Mouse (Mus musculus): Measurements from ENCODE around the gene Zp3. TPM values are rescaled to one million over a fixed set of nuclear protein-coding genes. Genes with fewer than 3 reads are reported as not detected.

The Zp3 gene
- polyA plus RNA-seq, 2 experiments, result not detected

- H3K9ac ChIP-seq (replicated peaks), result peak within 1 kb of the TSS; percentile 74
- TF ChIP-seq CTCF (IDR thresholded peaks at IDR 0.05; ENCODE audit: low read depth), result peak; percentile 79
- no peak for TF ChIP-seq EP300 (IDR thresholded peaks at IDR 0.05; ENCODE audit: low read depth)
- peak within 1 kb of the TSS; percentile 70 for H3K4me2 ChIP-seq (ENCODE audit: low read depth)
- no peaks in the 10 kb centered on the region for H3K9me3 ChIP-seq (ENCODE audit: control insufficient read depth, low read length)
- peaks cover 7 to 9% of the 10 kb centered on the region in 2 experiments for H3K4me1 ChIP-seq (replicated peaks; ENCODE audit: control insufficient read depth in 2 of 2, insufficient read depth in 2 of 2, low read length in 1 of 2)
- ATAC-seq (ENCODE audit: insufficient read depth), result peak; percentile 92
- H3K27me3 ChIP-seq (ENCODE audit: control insufficient read depth, insufficient read depth, low read length), result no peaks in the 10 kb centered on the region
- H3K27ac ChIP-seq, result peak within 1 kb of the TSS; percentile 92
- peak within 1 kb of the TSS; percentile 85 to 96 for H3K4me3 ChIP-seq (ENCODE audit: insufficient read depth in 1 of 2, low read depth in 2 of 2, low read length in 2 of 2)
- peaks cover 28% of the 10 kb centered on the region for H3K36me3 ChIP-seq (replicated peaks; ENCODE audit: control insufficient read depth, insufficient read depth, low read depth)
- WGBS (ENCODE audit: insufficient replicate concordance), result under 1% methylated on average over 46 of the region's 48 CpGs
- DNase-seq (ENCODE audit: low read depth in 3 of 3, low spot score in 3 of 3), result peak; percentile 85 to 88 (median 87)
Measured at GRCm38 (mm10) chr5:135934481-135935175, 45.3 kb upstream of the Zp3 start, which contains the start of gene Ywhag. TSS of gene Ywhag (minus strand) at chr5:135934616.

- no peak for TF ChIP-seq EP300 (IDR thresholded peaks at IDR 0.05; ENCODE audit: low read depth)
- no peak for TF ChIP-seq CTCF (IDR thresholded peaks at IDR 0.05; ENCODE audit: low read depth)
- Histone ChIP-seq H3K27me3 (ENCODE audit: control insufficient read depth, insufficient read depth, low read length) (no peaks in the 10 kb centered on the region), H3K4me2 (ENCODE audit: low read depth) (peak overlapping the region; percentile 70), H3K9ac (replicated peaks) (peak overlapping the region; percentile 74), H3K9me3 (ENCODE audit: control insufficient read depth, low read length) (no peaks in the 10 kb centered on the region), H3K4me1 (replicated peaks; ENCODE audit: control insufficient read depth in 2 of 2, insufficient read depth in 2 of 2, low read length in 1 of 2) (peaks cover 7 to 9% of the 10 kb centered on the region in 2 experiments), H3K4me3 (ENCODE audit: insufficient read depth in 1 of 2, low read depth in 2 of 2, low read length in 2 of 2) (peak overlapping the region; percentile 85 to 96), H3K36me3 (replicated peaks; ENCODE audit: control insufficient read depth, insufficient read depth, low read depth) (peaks cover 23% of the 10 kb centered on the region), H3K27ac (peak overlapping the region; percentile 92)
- ATAC-seq (ENCODE audit: insufficient read depth) (peak; percentile 17), DNase-seq (ENCODE audit: low read depth in 3 of 3, low spot score in 3 of 3) (peak in 1 of 3 experiments; percentile 31)
- 50% methylated on average over 7 of the region's 7 CpGs for WGBS (ENCODE audit: insufficient replicate concordance)
Measured at GRCm38 (mm10) chr5:135935176-135935523, 44.7 kb upstream of the Zp3 start.

GRCm38 (mm10) chr5:135935641-135936190 is 44.2 kb upstream of the Zp3 start:
- no peak overlapping the region; the same call in 1 of the 2 replicates for H3K27ac ChIP-seq
- H3K9me3 ChIP-seq (ENCODE audit: control insufficient read depth, low read length), result no peaks in the 10 kb centered on the region
- no peak overlapping the region for H3K4me3 ChIP-seq (ENCODE audit: insufficient read depth in 1 of 2, low read depth in 2 of 2, low read length in 2 of 2)
- DNase-seq (ENCODE audit: low read depth in 3 of 3, low spot score in 3 of 3), result no peak
- H3K27me3 ChIP-seq (ENCODE audit: control insufficient read depth, insufficient read depth, low read length), result no peaks in the 10 kb centered on the region
- H3K4me1 ChIP-seq (replicated peaks; ENCODE audit: control insufficient read depth in 2 of 2, insufficient read depth in 2 of 2, low read length in 1 of 2), result peaks cover 7 to 9% of the 10 kb centered on the region in 2 experiments
- no peak for TF ChIP-seq CTCF (IDR thresholded peaks at IDR 0.05; ENCODE audit: low read depth)
- TF ChIP-seq EP300 (IDR thresholded peaks at IDR 0.05; ENCODE audit: low read depth), result no peak
- ATAC-seq (ENCODE audit: insufficient read depth), result no peak
- H3K4me2 ChIP-seq (ENCODE audit: low read depth), result peak overlapping the region; percentile 70
- peaks cover 17% of the 10 kb centered on the region for H3K36me3 ChIP-seq (replicated peaks; ENCODE audit: control insufficient read depth, insufficient read depth, low read depth)
- no peak overlapping the region; the same call in 1 of the 2 replicates for H3K9ac ChIP-seq (replicated peaks)
- WGBS (ENCODE audit: insufficient replicate concordance), result 67% methylated on average over 6 of the region's 6 CpGs

GRCm38 (mm10) chr5:135940587-135940986 is 39.3 kb upstream of the Zp3 start:
- no peak overlapping the region for H3K4me3 ChIP-seq (ENCODE audit: insufficient read depth in 1 of 2, low read depth in 2 of 2, low read length in 2 of 2)
- no peak overlapping the region for H3K4me2 ChIP-seq (ENCODE audit: low read depth)
- H3K9me3 ChIP-seq (ENCODE audit: control insufficient read depth, low read length), result no peaks in the 10 kb centered on the region
- TF ChIP-seq EP300 (IDR thresholded peaks at IDR 0.05; ENCODE audit: low read depth), result no peak
- TF ChIP-seq CTCF (IDR thresholded peaks at IDR 0.05; ENCODE audit: low read depth), result no peak
- peaks cover 0 to 2% of the 10 kb centered on the region in 2 experiments; a peak in 1 of 4 replicates for H3K4me1 ChIP-seq (replicated peaks; ENCODE audit: control insufficient read depth in 2 of 2, insufficient read depth in 2 of 2, low read length in 1 of 2)
- H3K36me3 ChIP-seq (replicated peaks; ENCODE audit: control insufficient read depth, insufficient read depth, low read depth), result no peaks in the 10 kb centered on the region
- ATAC-seq (ENCODE audit: insufficient read depth) (no peak), DNase-seq (ENCODE audit: low read depth in 3 of 3, low spot score in 3 of 3) (no peak)
- no peak overlapping the region for H3K27ac ChIP-seq
- no peak overlapping the region for H3K9ac ChIP-seq (replicated peaks)
- 58% methylated on average over 5 of the region's 5 CpGs for WGBS (ENCODE audit: insufficient replicate concordance)
- no peaks in the 10 kb centered on the region for H3K27me3 ChIP-seq (ENCODE audit: control insufficient read depth, insufficient read depth, low read length)

GRCm38 (mm10) chr5:135942710-135943109 is 37.2 kb upstream of the Zp3 start:
- ATAC-seq (ENCODE audit: insufficient read depth) (no peak), DNase-seq (ENCODE audit: low read depth in 3 of 3, low spot score in 3 of 3) (no peak)
- Histone ChIP-seq H3K36me3 (replicated peaks; ENCODE audit: control insufficient read depth, insufficient read depth, low read depth) (no peaks in the 10 kb centered on the region), H3K27me3 (ENCODE audit: control insufficient read depth, insufficient read depth, low read length) (no peaks in the 10 kb centered on the region), H3K9ac (replicated peaks) (no peak overlapping the region), H3K4me2 (ENCODE audit: low read depth) (no peak overlapping the region), H3K9me3 (ENCODE audit: control insufficient read depth, low read length) (no peaks in the 10 kb centered on the region), H3K27ac (no peak overlapping the region), H3K4me3 (ENCODE audit: insufficient read depth in 1 of 2, low read depth in 2 of 2, low read length in 2 of 2) (no peak overlapping the region), H3K4me1 (replicated peaks; ENCODE audit: control insufficient read depth in 2 of 2, insufficient read depth in 2 of 2, low read length in 1 of 2) (0 out of 4 replicates have a peak, but pooled peaks cover 0 to 2% of the 10 kb centered on the region in 2 experiments)
- 46% methylated on average over 6 of the region's 6 CpGs for WGBS (ENCODE audit: insufficient replicate concordance)
- TF ChIP-seq CTCF (IDR thresholded peaks at IDR 0.05; ENCODE audit: low read depth) (no peak), EP300 (IDR thresholded peaks at IDR 0.05; ENCODE audit: low read depth) (no peak)

All from liver, embryonic 14.5 days (tissue).